Mouse (Mus musculus) mature B cell (primary cell): ENCODE data around the gene 1110008L16Rik.
"Not testable (repeated sequence)": the region's sequence is repeated elsewhere in the genome, so short reads cannot be mapped to it uniquely, and the experiment has no call there.

Experiments
- in situ Hi-C: fragments of 300-500 bp; cut with MboI; formaldehyde crosslinking; loops from 2 replicates; pipeline ENCODE4 v1.14.3; 2019

Gene 1110008L16Rik

GRCm38 (mm10) chr12:55343045-55343444 lies 43.7 kb downstream of the 1110008L16Rik start:
- in situ Hi-C loops = not testable (repeated sequence)

DNA sequence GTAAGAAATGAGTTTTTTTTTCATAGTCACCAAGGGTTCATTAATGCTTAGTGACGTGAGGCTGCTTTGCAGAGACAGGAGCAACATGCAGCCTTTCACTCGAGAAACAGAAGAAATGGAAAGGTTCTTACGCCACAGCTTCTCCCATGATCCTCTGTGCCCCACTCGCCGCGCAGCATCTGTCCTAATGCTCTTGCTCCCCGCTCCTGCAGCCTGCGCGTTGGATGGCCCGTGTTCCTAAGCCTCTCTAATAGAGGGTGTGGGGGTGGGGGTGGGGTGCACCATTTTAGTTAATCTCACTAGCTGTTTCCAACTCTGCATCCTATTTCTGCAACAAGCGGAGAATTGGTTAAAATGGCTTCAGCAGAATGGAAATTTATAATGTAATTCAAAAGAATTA lies 44.6 kb downstream of the 1110008L16Rik start:
- in situ Hi-C loops = no loop called here

DNA sequence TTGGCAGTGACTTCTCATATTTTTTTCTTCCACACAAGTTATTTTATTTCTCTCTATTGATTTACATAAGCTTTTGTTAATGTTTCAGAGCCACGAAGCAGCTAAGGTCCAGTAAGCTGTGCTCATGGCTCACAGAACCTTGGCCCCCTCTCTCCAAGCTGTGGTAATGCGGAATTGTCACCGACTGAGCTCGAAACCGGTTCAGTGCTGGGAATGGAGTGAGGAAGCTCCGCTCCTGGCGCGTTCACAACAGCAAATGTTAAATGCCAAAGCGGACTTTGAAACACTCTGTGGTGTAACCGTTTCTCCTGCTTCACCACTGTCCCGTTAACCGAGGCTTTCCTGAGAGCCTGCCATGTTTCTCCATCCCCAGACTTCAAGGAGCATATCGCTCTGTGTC lies 45.2 kb downstream of the 1110008L16Rik start:
- in situ Hi-C loops = no loop called here

DNA sequence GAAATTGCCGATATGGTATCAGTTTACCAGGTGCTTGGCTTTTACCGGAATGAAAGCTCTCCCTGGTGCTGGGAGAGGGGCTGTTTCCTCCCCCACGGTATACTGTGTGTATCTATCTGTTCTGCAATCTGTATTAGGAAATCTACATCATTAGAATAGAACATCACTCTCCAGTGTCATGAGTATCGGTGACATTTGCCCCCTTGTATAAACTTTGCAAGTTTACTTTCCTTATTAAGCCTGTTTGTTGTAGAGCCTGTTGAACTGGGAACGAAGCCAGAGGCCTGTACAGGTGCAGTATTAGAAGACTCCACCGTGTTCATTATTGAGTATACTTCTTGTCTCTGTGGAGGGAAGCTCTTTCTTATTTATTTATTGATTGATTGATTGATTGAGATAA lies 54.0 kb downstream of the 1110008L16Rik start:
- in situ Hi-C loops = no loop called here

GRCm38 (mm10) chr12:55354904-55355303 lies 55.5 kb downstream of the 1110008L16Rik start:
- in situ Hi-C loops = no loop called here

- in situ Hi-C loops = no loop called here
These were observed 57.9 kb downstream of the 1110008L16Rik start for GRCm38 (mm10) chr12:55357303-55357702.

- in situ Hi-C loops = no loop called here
These were observed 61.6 kb downstream of the 1110008L16Rik start for GRCm38 (mm10) chr12:55360929-55361328.

DNA sequence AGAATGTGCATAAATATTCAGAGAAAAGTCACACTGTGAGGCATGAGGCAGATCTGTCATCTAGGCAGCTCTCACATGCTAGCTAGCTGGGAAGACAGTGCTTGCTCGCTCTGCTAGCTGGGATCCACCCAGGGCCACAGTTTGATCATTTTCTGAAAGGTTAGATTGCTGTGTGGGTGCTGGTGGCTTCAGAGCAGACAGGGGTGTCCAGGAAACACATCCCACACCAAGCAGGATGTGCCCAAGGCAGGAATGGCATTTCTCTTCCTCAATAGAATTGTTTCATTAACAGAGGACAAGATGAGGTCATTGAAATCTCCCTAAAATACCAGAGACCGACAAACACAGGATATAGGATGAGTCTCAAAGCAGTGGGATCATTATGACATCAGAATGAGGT lies 65.7 kb downstream of the 1110008L16Rik start:
- in situ Hi-C loops = no loop called here

- in situ Hi-C loops = no loop called here
These were observed 73.2 kb downstream of the 1110008L16Rik start for GRCm38 (mm10) chr12:55372424-55373055.

GRCm38 (mm10) chr12:55376956-55377609 lies 77.7 kb downstream of the 1110008L16Rik start:
- in situ Hi-C loops = no loop called here

GRCm38 (mm10) chr12:55377610-55377980 lies 78.2 kb downstream of the 1110008L16Rik start:
- in situ Hi-C loops = no loop called here

DNA sequence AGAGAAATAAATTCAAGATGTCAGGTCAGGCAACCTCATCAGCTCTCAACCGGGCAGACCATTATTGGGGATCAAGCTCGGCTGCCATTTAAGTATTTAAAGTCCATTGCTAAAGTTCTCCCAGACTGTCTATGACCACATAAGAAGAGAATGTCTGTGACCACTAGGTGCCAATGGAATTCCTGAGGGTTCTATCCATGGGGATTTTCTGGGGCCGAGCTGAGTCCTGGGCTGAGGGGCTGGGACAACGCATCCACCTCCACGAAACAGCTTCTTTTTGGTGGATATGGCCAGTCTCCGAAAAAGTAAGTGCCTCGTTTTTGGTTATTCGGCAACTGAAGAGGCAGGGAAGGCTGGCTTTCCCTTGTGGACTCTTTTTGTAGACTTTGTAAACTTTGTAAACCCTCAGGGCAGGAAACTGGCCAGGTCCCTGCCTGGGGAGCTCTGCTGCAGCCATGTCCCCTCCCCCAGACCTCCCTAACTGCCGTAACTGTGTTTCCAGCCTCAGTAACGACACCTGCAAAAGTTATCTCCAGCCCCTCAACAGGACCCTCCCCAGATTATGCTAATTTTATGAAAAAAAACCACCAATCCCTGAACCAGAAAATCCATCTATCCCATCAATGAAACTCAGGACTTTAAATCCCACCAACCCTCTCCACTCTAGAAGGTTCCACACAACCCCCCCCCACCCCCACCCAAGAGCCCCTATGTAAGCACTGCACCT lies 84.8 kb downstream of the 1110008L16Rik start, which contains the start of gene Psma6:
Gene Psma6 (plus strand): TSS at position 200 of the 727 bp plus-strand sequence.
- in situ Hi-C loops = loop anchor here (10.0 kb wide), 1 partner anchor 111 kb away; the partner anchor contains the start of gene Nfkbia

GRCm38 (mm10) chr12:55384826-55385225 lies 85.4 kb downstream of the 1110008L16Rik start:
- in situ Hi-C loops = loop anchor here (10.0 kb wide), 1 partner anchor 110 kb away; the partner anchor contains the start of gene Nfkbia

DNA sequence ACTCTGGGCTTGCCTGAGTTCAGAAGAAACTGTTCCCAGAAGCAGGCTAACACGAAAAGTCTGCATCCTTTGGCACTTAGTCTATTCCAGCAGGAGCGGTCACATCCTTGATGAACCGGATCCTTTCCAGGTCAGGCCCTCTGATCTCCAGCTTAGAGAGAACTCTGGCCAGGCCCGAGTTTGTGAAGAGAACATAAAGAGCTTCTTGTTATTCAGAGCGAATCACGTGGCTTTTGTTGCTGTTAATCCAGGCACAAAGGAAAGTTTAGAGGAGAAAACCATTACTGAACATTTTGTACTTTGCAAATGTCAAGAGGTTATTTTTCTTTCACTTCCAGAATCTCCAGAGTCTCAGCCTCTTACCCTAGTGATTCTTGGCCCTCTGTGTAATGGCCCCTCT lies 86.6 kb downstream of the 1110008L16Rik start:
- in situ Hi-C loops = loop anchor here (10.0 kb wide), 1 partner anchor 109 kb away; the partner anchor contains the start of gene Nfkbia

- in situ Hi-C loops = loop anchor here (10.0 kb wide), 1 partner anchor 108 kb away; the partner anchor contains the start of gene Nfkbia
These were observed 87.1 kb downstream of the 1110008L16Rik start for GRCm38 (mm10) chr12:55386456-55386855.

GRCm38 (mm10) chr12:55387083-55387787 lies 87.9 kb downstream of the 1110008L16Rik start:
- in situ Hi-C loops = loop anchor here (10.0 kb wide), 1 partner anchor 108 kb away; the partner anchor contains the start of gene Nfkbia

DNA sequence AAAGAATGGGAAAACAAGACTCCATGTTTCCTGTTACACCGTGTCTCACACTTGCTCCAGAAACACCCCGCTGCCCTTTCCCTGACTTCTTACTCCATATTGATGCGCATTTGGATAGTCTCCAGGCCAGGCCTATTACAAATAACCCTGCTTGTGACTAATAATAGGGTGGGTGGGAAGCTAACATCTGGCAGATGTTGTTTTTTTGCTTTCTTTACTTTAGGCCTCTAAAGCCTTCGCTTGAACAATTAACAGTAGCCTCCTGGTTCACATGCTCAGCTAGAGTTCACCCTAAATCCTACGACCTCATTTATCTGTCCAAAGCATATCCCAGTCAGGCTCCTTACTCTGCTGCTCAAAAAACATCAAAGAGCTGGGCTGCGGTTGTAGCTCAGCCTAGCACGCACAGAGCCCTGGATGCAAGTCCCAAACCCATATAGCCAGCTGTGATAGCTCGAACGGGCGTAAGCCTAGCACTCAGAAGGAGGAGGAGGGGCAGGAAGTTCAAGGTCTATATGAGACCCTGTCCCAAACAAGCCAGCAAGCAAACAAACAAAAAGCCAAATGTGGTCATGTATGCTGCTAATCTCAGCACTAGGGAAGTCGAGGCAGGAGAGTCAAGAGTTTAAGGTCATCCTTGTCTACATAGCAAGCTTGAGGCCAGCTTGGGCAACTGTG lies 88.5 kb downstream of the 1110008L16Rik start:
- in situ Hi-C loops = loop anchor here (10.0 kb wide), 1 partner anchor 107 kb away; the partner anchor contains the start of gene Nfkbia

GRCm38 (mm10) chr12:55388478-55388877 lies 89.1 kb downstream of the 1110008L16Rik start:
- in situ Hi-C loops = loop anchor here (10.0 kb wide), 1 partner anchor 106 kb away; the partner anchor contains the start of gene Nfkbia

GRCm38 (mm10) chr12:55389132-55390081 lies 90.0 kb downstream of the 1110008L16Rik start:
- in situ Hi-C loops = loop anchor here (10.0 kb wide), 1 partner anchor 105 kb away; the partner anchor contains the start of gene Nfkbia

DNA sequence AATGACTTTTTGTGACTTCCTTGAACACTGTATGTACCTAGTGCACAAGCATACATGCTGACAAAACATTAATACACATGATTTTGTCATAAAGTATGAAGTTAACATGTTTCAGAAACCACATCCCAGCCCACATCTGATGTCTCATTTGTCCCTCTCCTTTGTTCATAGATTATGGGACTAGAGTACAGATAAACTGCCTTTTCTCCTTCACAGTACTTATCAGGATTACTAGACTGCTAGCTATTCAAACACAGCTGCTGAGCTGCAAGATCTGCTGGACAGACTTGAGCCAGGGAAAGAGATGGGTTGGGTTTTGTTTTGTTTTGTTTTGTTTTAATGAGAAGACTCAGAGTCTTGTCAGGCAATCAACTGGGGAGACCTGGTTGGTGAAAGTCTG lies 92.7 kb downstream of the 1110008L16Rik start:
- in situ Hi-C loops = no loop called here
